Mouse (Mus musculus) midbrain, embryonic 16.5 days (tissue): ENCODE results near the gene Tbxa2r. TPM values are rescaled to one million over a fixed set of nuclear protein-coding genes. Genes with fewer than 3 reads are reported as not detected.

Experiments used
- ATAC-seq: fragments of 200-750 bp; cut with Nextera tagmentation; 2 replicates; pipeline ENCODE4 v1.8.0; 2017; ENCODE audit warnings: moderate TSS enrichment
- H3K27ac ChIP-seq: fragments of 300-500 bp; sonication (generic); 2 replicates; pipeline ENCODE4 v1.5.1; 2014; ENCODE audit warnings: mild to moderate bottlenecking, low read length, mixed read lengths
- H3K27me3 ChIP-seq: fragments of 300-500 bp; sonication (generic); 2 replicates; pipeline ENCODE4 v1.6.1; 2014; ENCODE audit warnings: low read depth, low read length, mixed read lengths; ENCODE audit not compliant: control insufficient read depth, insufficient read depth
- H3K36me3 ChIP-seq: fragments of 300-500 bp; sonication (generic); 2 replicates; pipeline ENCODE4 v1.6.1; 2014; ENCODE audit warnings: mild to moderate bottlenecking, low read length, moderate library complexity, mixed read lengths; ENCODE audit not compliant: control insufficient read depth, insufficient read depth
- H3K4me1 ChIP-seq: fragments of 300-500 bp; sonication (generic); 2 replicates; pipeline ENCODE4 v1.6.1; 2014; ENCODE audit warnings: mild to moderate bottlenecking, low read length, mixed read lengths; ENCODE audit not compliant: control insufficient read depth, insufficient read depth
- H3K4me2 ChIP-seq: fragments of 300-500 bp; sonication (generic); 2 replicates; pipeline ENCODE4 v1.6.1; 2014; ENCODE audit warnings: mild to moderate bottlenecking, low read length, mixed read lengths
- H3K4me3 ChIP-seq: fragments of 300-500 bp; sonication (generic); 2 replicates; pipeline ENCODE4 v1.5.1; 2014; ENCODE audit warnings: low read depth, mild to moderate bottlenecking, low read length, moderate library complexity, mixed read lengths
- H3K9ac ChIP-seq: fragments of 300-500 bp; sonication (generic); 2 replicates; pipeline ENCODE4 v1.6.1; 2014; ENCODE audit warnings: low read depth, low read length, mixed read lengths
- H3K9me3 ChIP-seq: fragments of 300-500 bp; sonication (generic); replicated peaks from 2 replicates; pipeline ENCODE4 v1.6.1; 2014; ENCODE audit warnings: mild to moderate bottlenecking, low read length, mixed read lengths; ENCODE audit not compliant: control insufficient read depth, poor library complexity, severe bottlenecking
- WGBS: fragments of 180-500 bp; shearing (Covaris S2); extraction: QIAGEN DNeasy Blood & Tissue Kit; methylation state at CpG from one replicate; pipeline ENCODE4 v1.1.7; 2014; 5-methylcytosine and 5-hydroxymethylcytosine counted together
- polyA plus RNA-seq: library from polyadenylated mRNA; unstranded; fragments of >200 nt; fragmentation: Nextera tagmentation; extraction: Ambion mirVana; gene quantifications from 2 replicates; pipeline ENCODE4 v1.2.1, GENCODE M21; 2015

Gene Tbxa2r
- polyA plus RNA-seq, 1 experiment from 2014 or later: 4.8 TPM

DNA sequence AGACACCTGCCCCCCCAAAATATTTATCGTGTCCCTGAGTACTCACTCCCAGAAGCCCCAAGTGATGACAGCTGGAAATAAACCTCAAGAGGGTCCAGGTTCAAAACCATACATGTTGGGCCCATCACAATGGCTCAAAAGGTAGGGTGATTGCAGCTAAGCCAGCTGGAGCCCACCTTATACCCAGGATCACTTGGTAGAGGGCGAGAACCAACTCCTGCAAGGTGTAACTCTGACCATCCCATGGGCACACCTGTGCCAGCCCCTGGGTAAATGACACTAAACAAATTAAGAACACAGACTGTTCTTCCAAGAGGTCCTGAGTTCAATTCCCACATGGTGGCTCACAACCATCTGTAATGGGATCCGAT, 50.6 kb downstream of the Tbxa2r start:
- Histone ChIP-seq H3K9ac (peak overlapping the region; percentile 43), H3K27ac (peak overlapping the region; percentile 75), H3K36me3 (no peaks in the 10 kb centered on the region), H3K4me2 (peak overlapping the region; percentile 58), H3K4me3 (peak overlapping the region; percentile 79), H3K4me1 (peaks cover 24% of the 10 kb centered on the region), H3K27me3 (no peaks in the 10 kb centered on the region), H3K9me3 (no peaks in the 10 kb centered on the region)
- no peak; the same call in 1 of the 2 replicates for ATAC-seq
- WGBS: 57% methylated on average over 3 of the region's 3 CpGs

GRCm38 (mm10) chr10:81379809-81380378, 51.4 kb downstream of the Tbxa2r start:
- ATAC-seq: no peak
- Histone ChIP-seq H3K9me3 (no peaks in the 10 kb centered on the region), H3K4me3 (no peak overlapping the region), H3K27me3 (no peaks in the 10 kb centered on the region), H3K4me2 (no peak overlapping the region), H3K36me3 (no peaks in the 10 kb centered on the region), H3K9ac (no peak overlapping the region), H3K4me1 (peaks cover 26% of the 10 kb centered on the region), H3K27ac (no peak overlapping the region)
- WGBS: 91% methylated on average over 6 of the region's 6 CpGs

GRCm38 (mm10) chr10:81382039-81382438, 53.5 kb downstream of the Tbxa2r start:
- Histone ChIP-seq H3K27ac (no peak overlapping the region), H3K4me3 (no peak overlapping the region), H3K36me3 (peaks cover 5% of the 10 kb centered on the region; the same call in 1 of the 2 replicates), H3K27me3 (no peaks in the 10 kb centered on the region), H3K9ac (0 out of 2 replicates have a peak overlapping the region, but pooled peaks have one; percentile 3), H3K4me2 (no peak overlapping the region), H3K4me1 (peaks cover 24% of the 10 kb centered on the region), H3K9me3 (no peaks in the 10 kb centered on the region)
- ATAC-seq: no peak
- WGBS: 82% methylated on average over 5 of the region's 5 CpGs

- ATAC-seq: peak; percentile 95
- H3K4me1 ChIP-seq: peaks cover 17% of the 10 kb centered on the region
- peaks cover 12% of the 10 kb centered on the region for H3K36me3 ChIP-seq
- no peaks in the 10 kb centered on the region for H3K9me3 ChIP-seq
- H3K27ac ChIP-seq: peak within 1 kb of the TSS; percentile 85
- H3K4me2 ChIP-seq: peak within 1 kb of the TSS; percentile 98
- H3K9ac ChIP-seq: peak within 1 kb of the TSS; percentile 84
- H3K27me3 ChIP-seq: no peaks in the 10 kb centered on the region
- WGBS: 7% methylated on average over 53 of the region's 54 CpGs
- peak within 1 kb of the TSS; percentile 69 for H3K4me3 ChIP-seq
These were observed 55.5 kb downstream of the Tbxa2r start, which contains the start of the genes Dohh and Gm48551 for GRCm38 (mm10) chr10:81383802-81384604. Gene Dohh (plus strand): TSS chr10:81384428. Gene Gm48551 (plus strand): TSS chr10:81384466.

- peaks cover 12% of the 10 kb centered on the region for H3K36me3 ChIP-seq
- H3K4me1 ChIP-seq: peaks cover 13% of the 10 kb centered on the region
- peak; percentile 29 for ATAC-seq
- peak overlapping the region; percentile 84 for H3K9ac ChIP-seq
- WGBS: under 1% methylated on average over 19 of the region's 19 CpGs
- no peaks in the 10 kb centered on the region for H3K27me3 ChIP-seq
- peak overlapping the region; percentile 69 for H3K4me3 ChIP-seq
- H3K9me3 ChIP-seq: no peaks in the 10 kb centered on the region
- H3K27ac ChIP-seq: peak overlapping the region; percentile 85
- peak overlapping the region; percentile 98 for H3K4me2 ChIP-seq
These were observed 56.1 kb downstream of the Tbxa2r start for GRCm38 (mm10) chr10:81384605-81384982.

Other genes with a start within 250 kb of the Tbxa2r start
- 0.24 and 0.33 TPM in 2 replicates for gene Creb3l3, start 229.9 kb upstream of the Tbxa2r start, polyA plus RNA-seq
- gene Map2k2, start 222.8 kb upstream of the Tbxa2r start, polyA plus RNA-seq: 227 and 233 TPM in 2 replicates
- gene Zbtb7a, start 193.5 kb upstream of the Tbxa2r start, polyA plus RNA-seq: 11.3 and 12.6 TPM in 2 replicates
- gene Pias4, start 160.8 kb upstream of the Tbxa2r start, polyA plus RNA-seq: 49.7 and 52.2 TPM in 2 replicates
- gene Eef2, start 152.1 kb upstream of the Tbxa2r start, polyA plus RNA-seq: 535 and 543 TPM in 2 replicates
- gene Dapk3, start 145.7 kb upstream of the Tbxa2r start, polyA plus RNA-seq: 52.5 and 58.3 TPM in 2 replicates
- not detected in 2 replicates for gene 4930442H23Rik, start 144.9 kb upstream of the Tbxa2r start, polyA plus RNA-seq
- gene Nmrk2, start 126.7 kb upstream of the Tbxa2r start, polyA plus RNA-seq: 0.19 TPM in 1 of 2 replicates, not detected in the other
- 96.8 and 102 TPM in 2 replicates for gene Atcay, start 97.9 kb upstream of the Tbxa2r start, polyA plus RNA-seq
- 26.5 and 31.0 TPM in 2 replicates for gene Zfr2, start 95.6 kb upstream of the Tbxa2r start, polyA plus RNA-seq
- gene Matk, start 75.8 kb upstream of the Tbxa2r start, polyA plus RNA-seq: 43.3 and 67.9 TPM in 2 replicates
- 128 and 130 TPM in 2 replicates for gene Mrpl54, start 61.8 kb upstream of the Tbxa2r start, polyA plus RNA-seq
- gene Apba3, start 61.8 kb upstream of the Tbxa2r start, polyA plus RNA-seq: 28.8 and 33.8 TPM in 2 replicates
- 9.2 and 10.1 TPM in 2 replicates for gene Tjp3, start 37.1 kb upstream of the Tbxa2r start, polyA plus RNA-seq
- 135 and 147 TPM in 2 replicates for gene Pip5k1c, start 35.8 kb upstream of the Tbxa2r start, polyA plus RNA-seq
- gene Cactin, start 7.6 kb upstream of the Tbxa2r start, polyA plus RNA-seq: 27.6 and 28.3 TPM in 2 replicates
- gene Gipc3, start 14.5 kb downstream of the Tbxa2r start, polyA plus RNA-seq: not detected in 2 replicates
- 24.9 and 25.0 TPM in 2 replicates for gene Hmg20b, start 21.7 kb downstream of the Tbxa2r start, polyA plus RNA-seq
- 17.2 and 18.1 TPM in 2 replicates for gene Mfsd12, start 28.8 kb downstream of the Tbxa2r start, polyA plus RNA-seq
- 0.63 and 0.80 TPM in 2 replicates for gene 4930404N11Rik, start 37.1 kb downstream of the Tbxa2r start, polyA plus RNA-seq
- gene Fzr1, start 49.8 kb downstream of the Tbxa2r start, polyA plus RNA-seq: 145 and 146 TPM in 2 replicates
- 77.5 and 86.2 TPM in 2 replicates for gene Dohh, start 55.7 kb downstream of the Tbxa2r start, polyA plus RNA-seq
- 6.1 and 8.2 TPM in 2 replicates for gene Gm48551, start 55.7 kb downstream of the Tbxa2r start, polyA plus RNA-seq
- 2.3 and 3.3 TPM in 2 replicates for gene Gm48552, start 60.3 kb downstream of the Tbxa2r start, polyA plus RNA-seq
- 1.2 and 1.4 TPM in 2 replicates for gene Smim24, start 64.3 kb downstream of the Tbxa2r start, polyA plus RNA-seq
- gene Nfic, start 126.9 kb downstream of the Tbxa2r start, polyA plus RNA-seq: 15.4 and 17.2 TPM in 2 replicates
- 88.3 and 103 TPM in 2 replicates for gene Celf5, start 154.0 kb downstream of the Tbxa2r start, polyA plus RNA-seq
- 61.1 and 61.3 TPM in 2 replicates for gene Ncln, start 167.7 kb downstream of the Tbxa2r start, polyA plus RNA-seq
- gene S1pr4, start 171.4 kb downstream of the Tbxa2r start, polyA plus RNA-seq: 0.44 and 0.58 TPM in 2 replicates
- gene Gna15, start 195.5 kb downstream of the Tbxa2r start, polyA plus RNA-seq: 0.80 and 0.87 TPM in 2 replicates
- 89.7 and 90.2 TPM in 2 replicates for gene Gna11, start 216.5 kb downstream of the Tbxa2r start, polyA plus RNA-seq
- 700 and 706 TPM in 2 replicates for gene Aes, start 230.8 kb downstream of the Tbxa2r start, polyA plus RNA-seq
- gene Tle2, start 245.8 kb downstream of the Tbxa2r start, polyA plus RNA-seq: 39.0 and 54.8 TPM in 2 replicates